Mouse (Mus musculus) cerebellum, adult 2 months (tissue): ENCODE results near the gene 1500009L16Rik. TPM values are rescaled to one million over a fixed set of nuclear protein-coding genes. Genes with fewer than 3 reads are reported as not detected.
A peak's percentile ranks its signal among the peaks of the same experiment; 100 is the strongest.

Experiments used
- DNase-seq, 2 experiments: peaks; one replicate each; pipeline ENCODE4 v3.0.0; 2021
- H3K27ac ChIP-seq: fragments of 200-500 bp; 2 replicates; pipeline ENCODE4 v1.5.1; 2012; ENCODE audit warnings: low read length, control low read depth, inconsistent platforms; ENCODE audit not compliant: insufficient read depth
- H3K27me3 ChIP-seq: fragments of 200-500 bp; 2 replicates; pipeline ENCODE4 v1.6.1; 2012; ENCODE audit warnings: inconsistent platforms, mild to moderate bottlenecking, low read length, moderate library complexity; ENCODE audit not compliant: control insufficient read depth, insufficient read depth
- H3K4me1 ChIP-seq: fragments of 200-500 bp; 2 replicates; pipeline ENCODE4 v1.6.1; 2011; ENCODE audit warnings: low read length; ENCODE audit not compliant: control insufficient read depth, insufficient read depth
- H3K4me3 ChIP-seq: fragments of 200-500 bp; replicated peaks from 2 replicates; pipeline ENCODE3; 2011; ENCODE audit warnings: mild to moderate bottlenecking, low read depth, low read length, control low read depth; ENCODE audit not compliant: insufficient read depth
- CTCF ChIP-seq: fragments of 200-500 bp; IDR thresholded peaks from 2 replicates; pipeline ENCODE4 v1.5.1; 2011; ENCODE audit warnings: low read depth, mild to moderate bottlenecking, control low read depth, low read length, moderate library complexity, borderline replicate concordance; ENCODE audit not compliant: insufficient read depth
- POLR2A ChIP-seq: fragments of 200-500 bp; IDR thresholded peaks from 2 replicates; pipeline ENCODE4 v1.6.1; 2011; ENCODE audit warnings: low read length, control low read depth, borderline replicate concordance; ENCODE audit not compliant: insufficient read depth
- WGBS: fragments of 180-500 bp; shearing (Covaris S2); methylation state at CpG from one replicate; pipeline ENCODE4 v1.1.7; 2018; 5-methylcytosine and 5-hydroxymethylcytosine counted together
- polyA plus RNA-seq: library from polyadenylated mRNA; depleted of rRNA; stranded (reverse); fragments of >200 nt; gene quantifications from 2 replicates; pipeline ENCODE4 v1.2.3, GENCODE M21; 2012; rRNA removed

1500009L16Rik gene
- 17.9 and 18.8 TPM in 2 replicates for polyA plus RNA-seq

- WGBS, result under 1% methylated on average over 37 of the region's 37 CpGs
- Histone ChIP-seq H3K4me1 (no peaks in the 10 kb centered on the region), H3K27ac (no peak within 1 kb of the TSS), H3K27me3 (no peaks in the 10 kb centered on the region), H3K4me3 (peak within 1 kb of the TSS; percentile 67)
- TF ChIP-seq POLR2A (no peak), CTCF (no peak)
- DNase-seq, result peak; percentile 58 to 69
Measured at GRCm38 (mm10) chr10:83722579-83723031, at the start of gene 1500009L16Rik. Gene 1500009L16Rik (plus strand): TSS chr10:83722865.

- Histone ChIP-seq H3K4me1 (no peaks in the 10 kb centered on the region), H3K4me3 (no peak overlapping the region), H3K27ac (no peak overlapping the region), H3K27me3 (no peaks in the 10 kb centered on the region)
- TF ChIP-seq POLR2A, result no peak
- WGBS, result 56% methylated on average over 12 of the region's 12 CpGs
- DNase-seq, result no peak
Measured at GRCm38 (mm10) chr10:83681334-83681733, 41.3 kb upstream of the 1500009L16Rik start.

- 98% methylated on average over 2 of the region's 2 CpGs for WGBS
- H3K27ac ChIP-seq, result no peak overlapping the region
- peak; percentile 18 to 20 for DNase-seq
Measured at GRCm38 (mm10) chr10:83688215-83688614, 34.5 kb upstream of the 1500009L16Rik start.

GRCm38 (mm10) chr10:83692175-83692895 lies 30.3 kb upstream of the 1500009L16Rik start:
- no peak for TF ChIP-seq POLR2A
- TF ChIP-seq CTCF, result no peak
- H3K27ac ChIP-seq, result no peak overlapping the region
- DNase-seq, result no peak
- H3K4me3 ChIP-seq, result no peak overlapping the region
- WGBS, result 87% methylated on average over 11 of the region's 11 CpGs
- H3K4me1 ChIP-seq, result no peaks in the 10 kb centered on the region; the same call in 1 of the 2 replicates
- no peaks in the 10 kb centered on the region for H3K27me3 ChIP-seq

More at GRCm38 (mm10) chr10:83688215-83688614, 34.5 kb upstream of the 1500009L16Rik start:
- TF ChIP-seq CTCF, result 0 out of 2 replicates have a peak, but pooled peaks have one; percentile 17
- no peak for TF ChIP-seq POLR2A
- H3K4me1 ChIP-seq, result no peaks in the 10 kb centered on the region; the same call in 1 of the 2 replicates
- H3K4me3 ChIP-seq, result no peak overlapping the region
- H3K27me3 ChIP-seq, result no peaks in the 10 kb centered on the region

GRCm38 (mm10) chr10:83696226-83696625 lies 26.4 kb upstream of the 1500009L16Rik start:
- H3K27me3 ChIP-seq, result no peaks in the 10 kb centered on the region
- no peak overlapping the region for H3K27ac ChIP-seq
- WGBS, result 86% methylated on average over 4 of the region's 4 CpGs
- DNase-seq, result no peak
- H3K4me1 ChIP-seq, result no peaks in the 10 kb centered on the region
- no peak overlapping the region for H3K4me3 ChIP-seq
- TF ChIP-seq CTCF (no peak), POLR2A (no peak)

- 70% methylated on average over 12 of the region's 12 CpGs for WGBS
- Histone ChIP-seq H3K27me3 (no peaks in the 10 kb centered on the region), H3K27ac (no peak overlapping the region), H3K4me3 (no peak overlapping the region), H3K4me1 (no peaks in the 10 kb centered on the region)
- no peak for TF ChIP-seq CTCF
- no peak for TF ChIP-seq POLR2A
- no peak for DNase-seq
Measured at GRCm38 (mm10) chr10:83706628-83707027, 16.0 kb upstream of the 1500009L16Rik start.

- Histone ChIP-seq H3K4me3 (no peak overlapping the region), H3K4me1 (no peaks in the 10 kb centered on the region), H3K27me3 (no peaks in the 10 kb centered on the region), H3K27ac (no peak overlapping the region)
- DNase-seq, result no peak
- TF ChIP-seq POLR2A, result no peak
- TF ChIP-seq CTCF, result no peak
- 39% methylated on average over 3 of the region's 3 CpGs for WGBS
Measured at GRCm38 (mm10) chr10:83709920-83710319, 12.7 kb upstream of the 1500009L16Rik start.

- Histone ChIP-seq H3K27me3 (no peaks in the 10 kb centered on the region), H3K4me1 (no peaks in the 10 kb centered on the region), H3K27ac (no peak overlapping the region), H3K4me3 (no peak overlapping the region)
- WGBS, result 71% methylated on average over 10 of the region's 10 CpGs
- no peak for DNase-seq
- TF ChIP-seq POLR2A, result no peak
- TF ChIP-seq CTCF, result no peak
Measured at GRCm38 (mm10) chr10:83711769-83712168, 10.9 kb upstream of the 1500009L16Rik start.
